Mouse (Mus musculus) erythroblast, adult 5-6 weeks (primary cell): ENCODE results near the gene Sh3pxd2a. TPM values are rescaled to one million over a fixed set of nuclear protein-coding genes. Genes with fewer than 3 reads are reported as not detected.
A peak's percentile ranks its signal among the peaks of the same experiment; 100 is the strongest.

ENCODE experiments used
- ATAC-seq: replicated peaks from 2 replicates; pipeline ENCODE4 v1.8.0; 2016; ENCODE audit warnings: moderate number of reproducible peaks, mild to moderate bottlenecking, moderate TSS enrichment, inconsistent platforms; ENCODE audit not compliant: poor library complexity, low FRiP score, severe bottlenecking
- total RNA-seq, 2 experiments: library from RNA; stranded (forward) in 1 of 2; stranded (reverse) in 1 of 2; fragments of 150-400 nt in 1 of 2; fragments of 200-764, 138-1000 nt in 1 of 2; gene quantifications; 2 replicates each; pipeline versions ENCODE4 v1.2.3 to v1.2.4; 2015 to 2017; ENCODE audit warnings: low replicate concordance in 2 of 2

Sh3pxd2a gene
- total RNA-seq (2015; ENCODE audit: low replicate concordance) = 0.19 and 1.5 TPM in 2 replicates
- total RNA-seq (2017; ENCODE audit: low replicate concordance) = 1.1 and 1.4 TPM in 2 replicates

DNA sequence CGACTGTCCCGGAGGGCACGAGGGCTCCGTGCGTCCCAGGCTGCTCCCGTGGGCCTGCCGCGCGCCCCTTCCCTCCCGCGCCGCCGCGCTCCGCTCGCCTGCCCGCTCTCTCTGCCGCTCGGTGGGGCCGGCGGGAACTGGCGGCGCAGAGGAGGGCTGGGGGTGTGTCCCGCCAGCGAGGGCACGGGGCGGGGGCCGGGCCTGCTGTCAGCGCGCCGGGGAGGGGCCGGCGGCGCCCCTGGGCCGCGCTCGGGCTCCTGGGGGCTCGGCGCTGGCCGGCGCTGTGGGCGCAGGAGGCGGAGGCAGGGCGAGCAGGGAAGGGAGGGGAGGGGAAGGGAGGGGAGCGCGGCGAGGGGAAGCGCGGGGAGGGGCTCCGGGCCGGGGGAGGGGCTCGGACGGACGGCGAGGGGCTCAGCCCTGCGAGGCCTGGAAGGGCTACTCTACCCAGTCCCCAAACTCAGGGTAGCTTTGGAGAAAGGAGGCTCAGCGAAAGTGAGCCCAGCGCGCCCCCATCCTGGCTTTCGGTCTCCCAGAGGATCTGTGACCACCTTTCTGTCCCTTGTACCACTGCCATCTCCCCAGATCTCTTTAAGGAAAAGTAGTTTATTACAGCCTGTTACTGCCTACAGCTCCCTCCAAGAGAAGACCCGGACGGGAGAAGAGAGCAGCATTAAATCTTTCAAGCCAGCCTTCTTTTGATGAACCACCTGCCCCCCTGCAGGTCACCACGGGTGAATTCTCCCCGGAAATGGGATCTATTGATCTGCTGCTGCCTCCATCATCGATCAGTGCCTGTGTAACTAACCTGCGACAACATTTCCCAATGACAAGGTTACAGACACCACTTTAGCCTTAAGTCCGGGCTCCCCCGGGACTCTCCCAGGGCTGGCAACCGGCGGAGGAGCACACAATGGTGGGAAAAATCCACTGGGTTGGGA is at the start of gene Sh3pxd2a:
Gene Sh3pxd2a (minus strand): TSS at position 98 of the 938 bp plus-strand sequence.
- no peak for ATAC-seq

- ATAC-seq = no peak
Measured at GRCm38 (mm10) chr19:47513618-47513897, 49.4 kb upstream of the Sh3pxd2a start.

- no peak for ATAC-seq
Measured at GRCm38 (mm10) chr19:47512794-47513617, 48.8 kb upstream of the Sh3pxd2a start.

DNA sequence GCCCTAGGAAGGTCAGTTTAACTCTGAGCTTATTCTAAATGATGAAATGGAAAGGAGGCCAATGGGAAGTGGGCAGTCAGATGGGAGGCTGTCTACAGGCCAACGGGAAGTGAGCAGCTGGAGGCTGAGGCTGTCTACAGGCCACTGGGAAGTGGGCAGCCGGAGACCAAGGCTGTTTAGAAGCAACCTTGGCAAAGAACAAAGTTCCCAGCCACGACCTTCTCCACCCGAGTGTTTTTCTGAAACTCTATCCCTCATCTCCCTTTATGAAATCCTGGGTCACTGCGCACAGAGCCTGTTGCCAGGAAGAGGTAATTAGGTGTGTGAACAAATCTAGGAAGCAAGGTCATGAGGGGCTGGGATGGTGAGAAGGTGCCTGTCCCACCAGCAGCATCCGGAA is 47.8 kb upstream of the Sh3pxd2a start:
- no peak for ATAC-seq

GRCm38 (mm10) chr19:47511294-47511675 is 47.1 kb upstream of the Sh3pxd2a start:
- no peak for ATAC-seq

GRCm38 (mm10) chr19:47510473-47511293 is 46.5 kb upstream of the Sh3pxd2a start:
- ATAC-seq = peak; percentile 58

DNA sequence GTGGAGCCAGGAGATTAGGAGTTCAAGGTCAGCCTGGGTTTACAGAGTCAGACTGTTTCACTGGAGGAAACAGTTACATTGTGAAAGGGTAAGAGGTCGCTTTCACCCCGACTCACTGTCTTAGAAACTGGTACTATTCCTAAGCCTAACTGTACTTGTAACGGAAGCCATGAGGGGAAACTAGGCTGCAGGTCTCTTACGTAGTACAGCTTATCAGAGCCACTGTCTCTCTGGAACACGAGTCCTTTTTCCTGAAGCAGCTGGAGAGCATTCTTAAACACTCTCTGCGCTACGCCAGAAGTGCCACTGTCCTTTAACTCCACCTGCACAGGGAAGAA is 45.9 kb upstream of the Sh3pxd2a start:
- ATAC-seq = no peak

GRCm38 (mm10) chr19:47508771-47509281 is 44.6 kb upstream of the Sh3pxd2a start:
- ATAC-seq = no peak; the same call in 1 of the 2 replicates

DNA sequence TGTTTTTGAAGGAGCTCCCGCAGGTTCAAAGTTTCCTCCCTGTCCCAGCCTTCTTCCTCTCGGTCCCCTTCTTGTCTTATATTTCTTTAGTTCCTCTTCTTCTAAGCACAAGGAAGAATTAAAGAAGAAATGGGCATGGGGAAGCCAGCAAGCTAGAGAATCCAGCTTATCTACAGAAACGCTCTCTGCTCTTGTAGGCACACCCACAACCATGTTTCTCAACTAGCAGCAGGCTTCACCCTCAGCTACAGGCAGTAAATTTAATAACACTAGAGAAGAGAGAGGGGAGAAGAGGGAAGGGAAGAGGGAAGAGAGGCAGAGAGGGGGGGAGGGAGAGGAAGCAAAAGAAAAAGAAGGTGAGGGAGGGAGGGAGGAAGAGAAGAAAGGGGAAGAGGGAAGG is 44.0 kb upstream of the Sh3pxd2a start:
- peak; percentile 63 for ATAC-seq

DNA sequence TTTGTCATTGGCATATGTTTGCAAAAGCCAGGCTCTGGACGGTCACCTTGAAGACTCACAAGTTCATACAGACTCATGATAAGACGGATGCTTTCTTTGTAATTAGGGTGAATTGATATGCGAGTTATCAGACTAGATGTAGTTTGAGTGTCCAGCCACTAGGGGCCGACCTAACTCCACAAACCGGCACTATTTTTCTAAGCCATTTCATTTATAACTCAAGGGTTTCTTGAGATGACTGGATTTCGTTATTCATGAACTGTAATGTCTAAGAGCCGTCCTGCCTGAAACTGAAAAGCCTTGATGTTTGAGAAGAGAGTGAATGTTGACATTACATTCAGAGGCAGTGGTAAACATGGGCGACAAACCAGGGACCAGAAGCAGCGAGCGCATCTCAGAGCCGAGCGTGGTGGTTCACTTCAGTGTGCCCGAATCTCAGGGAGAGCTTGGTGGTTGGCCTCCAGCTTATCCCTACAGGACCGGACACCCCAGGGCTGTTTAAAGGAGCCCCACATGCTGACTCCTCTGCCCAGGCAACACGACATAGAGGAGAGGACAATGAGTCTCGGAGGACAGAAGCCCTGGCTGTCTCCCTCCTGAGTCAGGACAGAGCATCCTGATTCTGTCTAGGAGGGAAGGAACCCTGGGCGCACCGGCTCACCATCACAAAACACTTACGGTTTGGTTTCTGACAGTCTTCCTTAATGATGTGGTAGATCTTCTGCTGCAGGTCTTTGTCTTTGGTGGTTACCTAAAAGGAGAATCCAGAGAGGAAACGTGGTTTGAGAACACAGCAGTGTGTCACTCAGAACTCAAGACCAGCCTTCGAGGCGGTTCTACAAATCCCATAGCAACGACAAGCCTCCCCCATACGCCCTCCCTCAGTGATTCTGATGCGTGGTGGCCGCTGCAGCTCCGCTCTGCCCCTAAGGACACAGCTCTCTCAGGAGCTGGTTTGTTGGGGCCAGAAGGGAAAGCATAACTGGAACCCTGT is 43.2 kb upstream of the Sh3pxd2a start:
- ATAC-seq = peak; percentile 52

- ATAC-seq = peak; percentile 24; the same call in 1 of the 2 replicates
Measured at GRCm38 (mm10) chr19:47503625-47504024, 39.4 kb upstream of the Sh3pxd2a start.

DNA sequence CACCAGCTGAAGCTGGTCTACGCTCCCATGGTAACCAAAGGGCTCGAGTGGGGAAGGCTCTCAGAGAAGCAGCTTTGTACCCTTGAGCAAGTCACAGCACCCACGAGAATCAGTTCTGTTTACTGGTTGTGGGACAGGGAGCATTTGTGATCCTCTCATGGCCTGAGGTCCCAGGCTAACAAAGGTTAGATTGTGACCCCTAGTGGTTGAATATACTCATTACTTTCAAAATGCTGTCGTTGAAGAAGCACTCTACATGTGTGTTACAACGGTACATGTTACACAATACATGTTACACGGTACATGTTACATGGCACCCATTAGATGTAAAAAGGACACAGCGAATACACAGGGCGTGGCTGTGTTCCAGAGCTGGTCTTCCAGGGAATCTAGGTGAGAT is 38.4 kb upstream of the Sh3pxd2a start:
- ATAC-seq = peak; percentile 58

GRCm38 (mm10) chr19:47500389-47501011 is 36.3 kb upstream of the Sh3pxd2a start:
- no peak for ATAC-seq

- ATAC-seq = no peak
Measured at GRCm38 (mm10) chr19:47499841-47500240, 35.6 kb upstream of the Sh3pxd2a start.

- ATAC-seq = no peak
Measured at GRCm38 (mm10) chr19:47498942-47499341, 34.7 kb upstream of the Sh3pxd2a start.

DNA sequence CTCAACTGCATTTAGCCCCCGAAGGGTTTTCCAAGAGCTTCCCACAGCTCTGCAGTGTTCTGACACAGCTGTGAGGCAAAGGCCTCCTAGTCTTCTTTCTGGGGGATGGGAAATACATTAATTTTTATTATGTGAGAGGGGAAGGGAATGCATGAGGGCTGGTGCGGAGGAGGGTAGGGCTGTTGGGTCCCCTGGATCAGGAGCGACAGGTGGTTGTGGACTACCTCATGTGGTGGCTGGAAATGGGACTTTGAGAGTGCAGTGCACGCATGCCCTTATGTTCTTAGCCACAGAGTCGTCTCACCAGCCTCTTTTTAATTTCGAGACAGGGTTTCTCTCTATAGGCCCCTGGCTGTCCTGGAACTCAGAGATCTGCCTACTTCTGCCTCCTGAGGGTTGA is 33.5 kb upstream of the Sh3pxd2a start:
- ATAC-seq = no peak

- no peak for ATAC-seq
Measured at GRCm38 (mm10) chr19:47497313-47497712, 33.1 kb upstream of the Sh3pxd2a start.
